Mouse (Mus musculus): ENCODE data around the gene Dpf3.

DNA sequence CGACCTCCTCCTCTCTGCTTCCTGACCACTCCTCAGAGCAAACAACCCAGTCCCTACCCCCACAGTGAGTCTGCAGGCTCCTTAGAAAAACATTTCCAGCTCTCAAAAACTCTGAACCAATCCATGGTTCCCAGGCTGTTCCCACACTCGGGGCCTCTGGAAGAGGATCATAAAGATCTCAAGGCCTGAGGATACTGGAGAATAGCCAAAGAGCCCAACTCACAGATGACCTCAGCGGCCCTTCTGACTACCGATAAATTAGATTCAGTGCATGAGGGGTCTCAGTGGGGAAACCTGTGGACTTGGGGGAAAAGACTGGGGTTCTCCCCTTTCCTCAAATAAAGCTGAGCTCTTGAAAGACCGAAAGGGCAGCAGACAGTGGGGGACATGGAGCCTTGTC, 277.2 kb downstream of the Dpf3 start:
- TF ChIP-seq CTCF (conservative IDR thresholded peaks at IDR 0.05; ENCODE audit: insufficient read depth, insufficient read length, low read depth, low read length) (no peak), POLR2A (IDR thresholded peaks at IDR 0.05; ENCODE audit: low read depth, low read length) (no peak)
